Mouse (Mus musculus) kidney, embryonic 16.5 days (tissue): ENCODE measurements at regions not wholly inside any gene's neighbourhood (a gene's known extent, or its start where the extent isn't known, plus 50 kb on each side); places are given as distances from the start of the nearest gene placed in this dataset.

Experiments
- ATAC-seq: fragments of 200-750 bp; cut with Nextera tagmentation; 2 replicates; pipeline ENCODE4 v1.8.0; 2017; ENCODE audit warnings: moderate TSS enrichment; ENCODE audit not compliant: low FRiP score, low TSS enrichment
- H3K27ac ChIP-seq: fragments of 300-500 bp; sonication (generic); 2 replicates; pipeline ENCODE4 v1.5.1; 2014; ENCODE audit warnings: low read length
- H3K27me3 ChIP-seq: fragments of 300-500 bp; sonication (generic); 2 replicates; pipeline ENCODE4 v1.6.1; 2014; ENCODE audit warnings: low read length, control low read depth, mixed read lengths; ENCODE audit not compliant: insufficient read depth
- H3K36me3 ChIP-seq: fragments of 300-500 bp; sonication (generic); 2 replicates; pipeline ENCODE4 v1.6.1; 2014; ENCODE audit warnings: low read length, control low read depth, mixed read lengths; ENCODE audit not compliant: insufficient read depth
- H3K4me1 ChIP-seq: fragments of 300-500 bp; sonication (generic); 2 replicates; pipeline ENCODE4 v1.6.1; 2014; ENCODE audit warnings: low read length, control low read depth, mixed read lengths; ENCODE audit not compliant: insufficient read depth
- H3K4me2 ChIP-seq: fragments of 300-500 bp; sonication (generic); replicated peaks from 2 replicates; pipeline ENCODE4 v1.6.1; 2014; ENCODE audit warnings: low read depth, low read length
- H3K4me3 ChIP-seq: fragments of 300-500 bp; sonication (generic); 2 replicates; pipeline ENCODE4 v1.5.1; 2014; ENCODE audit warnings: mild to moderate bottlenecking, low read length
- H3K9ac ChIP-seq: fragments of 300-500 bp; sonication (generic); replicated peaks from 2 replicates; pipeline ENCODE4 v1.6.1; 2014; ENCODE audit warnings: low read length
- H3K9me3 ChIP-seq: fragments of 300-500 bp; sonication (generic); 2 replicates; pipeline ENCODE4 v1.6.1; 2016; ENCODE audit warnings: low read length, control low read depth
- WGBS: fragments of 180-500 bp; shearing (Covaris S2); extraction: QIAGEN DNeasy Blood & Tissue Kit; methylation state at CpG from one replicate; pipeline ENCODE4 v1.1.7; 2014; 5-methylcytosine and 5-hydroxymethylcytosine counted together

- no peaks in the 10 kb centered on the region for H3K9me3 ChIP-seq
- H3K4me2 ChIP-seq, result no peak overlapping the region
- H3K36me3 ChIP-seq, result no peaks in the 10 kb centered on the region
- H3K4me3 ChIP-seq, result no peak overlapping the region
- no peak overlapping the region for H3K27ac ChIP-seq
- no peaks in the 10 kb centered on the region for H3K4me1 ChIP-seq
- ATAC-seq, result no peak
- H3K9ac ChIP-seq, result no peak overlapping the region
- 39% methylated on average over 9 of the region's 9 CpGs for WGBS
- no peaks in the 10 kb centered on the region for H3K27me3 ChIP-seq
Observed at GRCm38 (mm10) chr12:58550859-58551761, 282.0 kb upstream of the Clec14a start.

DNA sequence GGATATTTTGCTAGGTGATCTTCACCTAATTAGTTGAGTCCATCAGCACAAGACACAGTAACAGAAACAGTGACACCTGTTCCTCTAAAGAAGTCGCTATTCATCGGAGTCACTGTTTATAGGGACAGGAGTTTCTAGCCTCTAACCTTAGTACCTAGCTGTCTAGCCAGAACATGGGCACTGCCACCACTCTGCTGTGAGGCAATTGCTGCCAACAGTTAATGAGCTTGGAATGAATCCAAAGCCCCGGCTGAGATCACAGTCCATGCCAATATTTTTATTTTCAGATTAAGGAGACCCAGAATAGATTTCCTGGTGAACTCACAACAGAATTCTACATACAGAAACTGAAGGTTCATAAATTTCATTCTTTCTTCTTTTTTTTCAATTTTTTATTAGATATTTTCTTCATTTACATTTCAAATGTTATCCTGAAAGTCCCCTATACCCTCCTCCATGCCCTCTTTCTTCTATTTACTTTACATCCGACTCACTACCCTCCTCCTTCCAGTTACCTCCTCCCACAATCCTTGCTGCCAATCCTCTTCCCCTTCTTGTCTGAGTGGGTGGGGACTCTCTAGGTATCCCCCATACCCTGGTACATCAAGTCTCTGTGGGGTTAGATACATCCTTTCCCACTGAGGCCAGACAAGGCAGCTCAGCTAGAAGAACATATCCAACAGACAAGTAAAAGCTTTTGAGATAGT, 276.9 kb upstream of the Clec14a start:
- Histone ChIP-seq H3K36me3 (no peaks in the 10 kb centered on the region), H3K4me1 (no peaks in the 10 kb centered on the region), H3K27me3 (no peaks in the 10 kb centered on the region), H3K27ac (no peak overlapping the region), H3K4me3 (no peak overlapping the region), H3K9ac (no peak overlapping the region), H3K9me3 (no peaks in the 10 kb centered on the region), H3K4me2 (no peak overlapping the region)
- no peak for ATAC-seq
- 68% methylated on average over 4 of the region's 4 CpGs for WGBS

DNA sequence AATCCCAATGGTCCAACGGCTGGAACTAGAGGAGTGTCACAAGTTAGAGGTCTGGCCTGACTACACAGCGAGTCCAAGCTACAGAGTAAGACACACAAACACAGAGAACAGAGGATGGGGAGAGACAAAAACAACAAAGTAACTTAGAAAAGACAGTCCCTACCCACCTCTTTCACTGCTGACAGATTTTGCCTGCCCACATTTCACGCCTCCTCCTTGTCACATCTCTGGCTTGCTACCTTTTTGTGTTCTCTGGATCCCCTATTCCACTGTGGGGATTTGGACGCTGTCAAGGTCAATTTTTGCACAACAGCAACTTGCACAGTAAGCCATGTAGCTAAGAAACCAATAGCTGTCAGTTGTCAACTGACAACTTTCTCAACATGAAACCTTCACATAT, 275.8 kb upstream of the Clec14a start:
- WGBS, result 85% methylated on average over 4 of the region's 4 CpGs
- Histone ChIP-seq H3K4me3 (no peak overlapping the region), H3K27ac (no peak overlapping the region), H3K27me3 (no peaks in the 10 kb centered on the region), H3K36me3 (no peaks in the 10 kb centered on the region), H3K9me3 (no peaks in the 10 kb centered on the region), H3K4me1 (no peaks in the 10 kb centered on the region), H3K9ac (no peak overlapping the region), H3K4me2 (no peak overlapping the region)
- ATAC-seq, result no peak

- Histone ChIP-seq H3K4me1 (no peaks in the 10 kb centered on the region), H3K9ac (no peak overlapping the region), H3K27me3 (no peaks in the 10 kb centered on the region), H3K27ac (no peak overlapping the region), H3K9me3 (no peaks in the 10 kb centered on the region), H3K4me3 (no peak overlapping the region), H3K36me3 (no peaks in the 10 kb centered on the region), H3K4me2 (no peak overlapping the region)
- 47% methylated on average over 5 of the region's 5 CpGs for WGBS
- ATAC-seq, result no peak; the same call in 1 of the 2 replicates
Observed at GRCm38 (mm10) chr12:58538305-58538719, 269.2 kb upstream of the Clec14a start.

DNA sequence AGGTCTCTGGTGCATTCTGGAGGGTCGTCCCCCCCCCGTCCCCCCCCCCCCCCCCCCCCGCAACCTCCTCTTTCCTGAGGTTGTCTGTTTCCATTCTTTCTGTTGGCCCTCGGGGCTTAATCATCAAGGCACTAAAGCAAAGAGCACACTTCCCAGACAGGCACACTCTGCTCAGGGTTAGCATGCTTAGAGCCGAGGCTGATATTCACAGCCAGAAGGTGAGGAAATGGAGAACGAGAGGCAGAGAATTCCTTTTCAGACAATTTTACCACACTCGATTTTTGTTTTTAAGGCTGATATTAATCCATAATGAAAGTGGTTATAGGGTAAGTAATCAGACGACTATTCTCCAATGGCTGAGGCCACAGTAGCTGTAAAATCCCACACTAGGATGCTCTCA, 268.7 kb upstream of the Clec14a start:
- Histone ChIP-seq H3K36me3 (no peaks in the 10 kb centered on the region), H3K4me3 (no peak overlapping the region), H3K9ac (no peak overlapping the region), H3K4me1 (no peaks in the 10 kb centered on the region), H3K27ac (no peak overlapping the region), H3K4me2 (no peak overlapping the region), H3K9me3 (no peaks in the 10 kb centered on the region), H3K27me3 (no peaks in the 10 kb centered on the region)
- ATAC-seq, result no peak
- WGBS, result 69% methylated on average over 7 of the region's 8 CpGs

DNA sequence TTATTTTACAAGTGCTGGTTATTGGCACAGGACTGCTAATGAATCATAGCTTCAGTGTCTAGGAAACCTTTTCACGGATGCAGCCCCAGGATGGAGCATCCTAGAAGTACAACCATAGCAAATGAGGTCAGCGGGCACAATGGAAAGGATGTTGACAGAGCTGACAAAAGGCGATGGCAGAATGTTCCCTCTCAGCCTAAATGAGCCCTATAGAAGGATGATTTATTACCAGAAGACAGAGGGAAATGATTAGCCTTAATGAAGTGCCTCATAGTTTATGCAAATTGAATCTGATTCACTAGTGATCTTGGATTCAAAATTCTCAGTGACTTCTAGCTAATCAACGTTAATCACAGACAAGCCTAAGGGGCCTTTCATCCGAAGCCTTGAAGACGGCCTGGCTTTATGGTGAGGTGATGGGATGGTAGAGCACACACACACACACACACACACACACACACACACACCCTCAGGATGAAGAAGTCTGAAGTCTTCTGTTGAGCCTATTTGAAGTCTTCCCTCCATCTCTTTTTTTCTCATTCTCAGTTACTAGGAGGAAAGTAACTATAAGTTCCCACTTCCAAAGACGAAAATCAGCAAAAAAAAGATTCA, 267.4 kb upstream of the Clec14a start:
- Histone ChIP-seq H3K27ac (no peak overlapping the region), H3K27me3 (no peaks in the 10 kb centered on the region), H3K36me3 (no peaks in the 10 kb centered on the region), H3K4me1 (no peaks in the 10 kb centered on the region), H3K9ac (no peak overlapping the region), H3K4me2 (no peak overlapping the region), H3K4me3 (no peak overlapping the region), H3K9me3 (no peaks in the 10 kb centered on the region)
- WGBS, result 66% methylated on average over 7 of the region's 7 CpGs
- no peak for ATAC-seq

GRCm38 (mm10) chr12:58530306-58530705, 261.2 kb upstream of the Clec14a start:
- Histone ChIP-seq H3K4me3 (no peak overlapping the region), H3K36me3 (no peaks in the 10 kb centered on the region), H3K9ac (no peak overlapping the region), H3K27ac (no peak overlapping the region), H3K4me2 (no peak overlapping the region), H3K27me3 (no peaks in the 10 kb centered on the region), H3K4me1 (no peaks in the 10 kb centered on the region), H3K9me3 (no peaks in the 10 kb centered on the region)
- WGBS, result 19% methylated on average over 3 of the region's 3 CpGs
- peak; percentile 46; the same call in 1 of the 2 replicates for ATAC-seq

- no peak for ATAC-seq
- Histone ChIP-seq H3K9me3 (no peaks in the 10 kb centered on the region), H3K4me1 (no peaks in the 10 kb centered on the region), H3K9ac (no peak overlapping the region), H3K4me2 (no peak overlapping the region), H3K36me3 (no peaks in the 10 kb centered on the region), H3K27ac (no peak overlapping the region), H3K27me3 (no peaks in the 10 kb centered on the region), H3K4me3 (no peak overlapping the region)
- 41% methylated on average over 1 of the region's 1 CpGs for WGBS
Observed at GRCm38 (mm10) chr12:58516800-58517199, 247.7 kb upstream of the Clec14a start.

- Histone ChIP-seq H3K9me3 (no peaks in the 10 kb centered on the region), H3K36me3 (no peaks in the 10 kb centered on the region), H3K27ac (no peak overlapping the region), H3K9ac (no peak overlapping the region), H3K4me3 (no peak overlapping the region), H3K4me1 (no peaks in the 10 kb centered on the region), H3K4me2 (no peak overlapping the region), H3K27me3 (no peaks in the 10 kb centered on the region)
- WGBS, result 100% methylated on average over 1 of the region's 1 CpGs
- no peak for ATAC-seq
Observed at GRCm38 (mm10) chr12:58513951-58514350, 244.9 kb upstream of the Clec14a start.

DNA sequence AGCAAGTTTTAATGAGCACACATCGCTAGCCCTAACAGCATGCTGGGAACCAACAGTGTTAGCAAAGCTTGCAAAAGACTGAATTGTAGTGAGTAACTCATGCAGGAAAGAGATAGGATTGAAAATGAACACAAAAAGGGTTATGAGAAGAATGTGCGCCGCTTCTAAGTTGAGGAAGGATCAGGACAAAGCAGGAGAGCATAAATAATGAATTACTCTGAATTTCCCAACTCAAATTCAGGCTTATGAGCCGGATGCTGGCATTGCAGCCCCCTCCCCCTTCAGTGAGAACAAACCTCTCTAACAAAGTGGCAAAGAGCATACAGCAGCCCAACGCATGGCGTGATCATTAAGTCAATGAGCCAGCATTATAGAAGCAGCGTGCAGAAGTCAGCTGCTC, 243.6 kb upstream of the Clec14a start:
- no peaks in the 10 kb centered on the region for H3K27me3 ChIP-seq
- H3K9me3 ChIP-seq, result no peaks in the 10 kb centered on the region
- H3K36me3 ChIP-seq, result no peaks in the 10 kb centered on the region
- no peak overlapping the region for H3K9ac ChIP-seq
- ATAC-seq, result no peak
- WGBS, result 73% methylated on average over 7 of the region's 7 CpGs
- no peak overlapping the region for H3K27ac ChIP-seq
- no peaks in the 10 kb centered on the region for H3K4me1 ChIP-seq
- no peak overlapping the region for H3K4me3 ChIP-seq
- H3K4me2 ChIP-seq, result no peak overlapping the region
